Mouse (Mus musculus) mouse embryonic stem cell (cell line): ENCODE data around the gene Adm.

Experiments used
- in situ Hi-C, 2 experiments: fragments of 300-500 bp; cut with MboI; formaldehyde crosslinking; loops; 1 replicate in 1 of 2; 3 replicates in 1 of 2; pipeline ENCODE4 v1.14.3; 2019 to 2020; ENCODE audit warnings: low sequenced_read_pairs in 2 of 2, low pct_unique_long_range_greater_than_20kb in 1 of 2, mixed read lengths in 1 of 2; ENCODE audit not compliant: unreplicated experiment in 1 of 2

Gene Adm

DNA sequence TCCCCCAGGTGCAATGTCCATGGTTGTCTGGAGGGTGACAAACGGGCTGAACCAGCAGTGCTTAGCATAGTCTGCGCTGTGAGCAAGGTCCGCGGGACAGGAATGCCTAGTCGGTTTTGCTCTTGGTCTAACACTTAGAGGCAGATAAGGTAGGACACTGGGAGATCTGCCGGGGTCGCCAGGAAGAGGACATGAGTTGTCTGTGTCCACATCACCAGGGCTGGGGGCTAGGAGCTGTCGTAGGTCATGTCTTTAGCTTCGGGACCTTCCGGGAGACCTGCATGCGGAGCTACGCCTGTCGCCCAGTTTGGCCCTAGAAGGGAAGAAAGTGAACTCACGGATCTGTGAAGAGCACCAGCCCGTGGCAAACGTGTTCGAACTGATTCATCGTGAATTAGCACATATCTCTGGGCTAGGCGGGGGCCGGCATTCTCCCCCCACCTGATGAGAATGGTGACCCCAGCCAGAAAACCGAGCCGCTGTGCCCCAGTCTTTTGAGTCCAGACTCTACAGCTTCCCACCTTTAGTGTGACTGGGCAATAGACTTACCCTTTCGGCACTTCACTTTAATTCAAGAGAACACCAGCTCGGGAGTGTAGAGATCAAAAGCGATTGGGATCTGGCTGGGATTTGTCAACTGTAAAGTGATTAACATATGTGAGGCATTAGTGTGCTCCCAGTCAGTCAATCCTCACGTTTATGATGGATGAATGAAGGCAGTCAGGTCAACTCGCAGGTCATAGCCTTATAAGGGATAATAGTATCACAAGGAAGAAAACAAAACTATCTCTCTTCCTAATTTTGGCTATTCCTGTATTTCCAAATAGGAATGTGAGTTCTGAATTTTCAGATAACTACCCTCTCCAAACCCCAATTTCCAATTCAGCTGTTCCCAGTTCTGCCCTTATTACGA, 1.0 kb upstream of the Adm start:
- in situ Hi-C loops, result loop anchor here (5.0 to 25.0 kb wide), 3 partner anchors 332 to 464 kb away; no protein-coding TSS in a partner anchor

- in situ Hi-C loops, result loop anchor here (5.0 to 25.0 kb wide), 3 partner anchors 332 to 465 kb away; no protein-coding TSS in a partner anchor
Measured at GRCm38 (mm10) chr7:110627099-110627482, 370 bp upstream of the Adm start.

- in situ Hi-C loops, result loop anchor here (5.0 to 25.0 kb wide), 3 partner anchors 333 to 466 kb away; no protein-coding TSS in a partner anchor
Measured at GRCm38 (mm10) chr7:110628273-110628600, 776 bp downstream of the Adm start.

DNA sequence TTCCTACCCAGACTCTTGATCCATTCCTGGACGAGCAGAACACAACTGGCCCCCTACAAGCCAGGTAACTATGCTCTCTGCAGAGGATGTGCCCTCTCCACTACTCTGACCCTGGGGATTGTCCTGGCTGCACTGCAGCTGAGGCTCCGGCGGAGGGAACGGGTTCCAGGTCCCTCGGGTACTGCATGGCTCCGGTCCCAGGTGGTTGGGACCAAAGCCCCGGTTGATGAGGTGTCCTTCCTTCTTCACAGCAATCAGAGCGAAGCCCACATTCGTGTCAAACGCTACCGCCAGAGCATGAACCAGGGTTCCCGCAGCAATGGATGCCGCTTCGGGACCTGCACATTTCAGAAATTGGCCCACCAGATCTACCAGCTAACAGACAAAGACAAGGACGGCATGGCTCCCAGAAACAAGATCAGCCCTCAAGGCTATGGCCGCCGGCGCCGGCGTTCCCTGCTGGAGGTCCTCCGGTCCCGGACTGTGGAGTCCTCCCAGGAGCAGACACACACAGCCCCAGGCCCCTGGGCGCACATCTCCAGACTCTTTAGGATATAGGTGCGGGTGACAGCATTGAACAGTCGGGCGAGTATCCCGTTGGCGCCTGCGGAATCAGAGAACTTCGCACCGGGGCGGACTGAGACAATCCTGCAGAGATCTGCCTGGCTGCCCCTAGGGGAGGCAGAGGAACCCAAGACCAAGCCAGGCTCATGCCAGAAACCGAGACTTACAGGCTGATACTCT, 1.3 kb downstream of the Adm start:
- in situ Hi-C loops, result loop anchor here (5.0 to 25.0 kb wide), 3 partner anchors 334 to 466 kb away; no protein-coding TSS in a partner anchor

DNA sequence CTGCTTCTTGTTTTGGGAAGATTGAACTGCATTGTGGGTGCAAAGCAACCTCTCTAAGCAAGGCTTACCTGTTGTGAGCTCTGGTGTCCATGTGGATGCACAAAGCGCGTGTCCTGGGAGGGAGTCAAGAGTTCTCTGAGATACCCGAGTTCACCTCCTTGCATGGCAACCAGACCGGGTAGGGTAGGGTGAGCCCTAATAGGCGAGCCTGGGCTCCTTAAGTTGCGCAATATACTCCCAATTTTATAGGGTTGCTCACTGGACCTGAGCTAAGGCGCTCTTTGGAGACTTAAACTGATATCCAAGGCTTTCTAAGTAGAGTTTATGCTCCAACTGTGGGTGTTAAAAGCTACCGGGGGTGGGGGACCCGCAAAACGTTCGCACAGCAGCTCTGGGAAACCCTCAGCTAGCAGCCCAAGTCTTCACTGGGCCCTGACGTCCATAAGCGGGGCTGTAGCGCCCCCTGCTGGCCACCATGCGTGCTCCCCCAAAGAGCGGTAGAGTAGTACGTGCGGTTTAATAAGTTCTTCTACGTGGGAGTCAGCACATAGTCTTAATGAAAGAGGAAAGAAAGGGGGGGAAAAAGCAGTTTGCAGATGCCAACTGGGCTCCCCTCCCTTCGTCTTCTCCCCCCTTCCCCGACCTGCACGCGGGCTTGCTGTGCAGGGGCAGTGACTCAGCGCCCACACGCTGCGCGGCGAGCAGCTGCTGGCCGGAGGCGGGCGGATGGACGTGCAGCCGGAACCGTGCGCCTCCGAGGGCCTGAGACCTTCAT, 2.6 kb downstream of the Adm start:
- in situ Hi-C loops, result loop anchor here (5.0 to 25.0 kb wide), 3 partner anchors 335 to 468 kb away; no protein-coding TSS in a partner anchor

GRCm38 (mm10) chr7:110631136-110631888, 3.9 kb downstream of the Adm start:
- in situ Hi-C loops, result loop anchor here in 1 of 2 experiments (25.0 kb wide), 1 partner anchor 469 kb away; no protein-coding TSS in a partner anchor

DNA sequence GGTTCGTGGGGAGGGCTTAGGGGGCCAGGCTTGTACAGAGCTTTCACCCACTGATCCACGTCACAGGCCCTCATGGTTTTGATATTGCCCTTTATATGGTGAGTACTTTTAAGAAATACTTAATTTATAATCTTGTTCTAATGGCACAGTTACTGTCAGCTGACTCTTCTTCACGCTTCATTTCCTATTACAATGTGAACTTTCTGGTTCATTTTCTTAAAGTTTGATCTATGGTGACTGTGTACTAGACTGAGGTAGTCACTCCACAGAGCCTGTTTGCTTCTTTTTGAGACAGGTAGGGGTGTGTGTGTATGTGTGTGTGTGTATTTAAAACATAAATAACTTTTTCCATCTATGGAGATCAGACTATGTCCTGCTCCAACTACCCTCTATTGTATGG, 8.5 kb downstream of the Adm start:
- in situ Hi-C loops, result loop anchor here in 1 of 2 experiments (25.0 kb wide), 1 partner anchor 474 kb away; no protein-coding TSS in a partner anchor

- in situ Hi-C loops, result loop anchor here in 1 of 2 experiments (25.0 kb wide), 1 partner anchor 474 kb away; no protein-coding TSS in a partner anchor
Measured at GRCm38 (mm10) chr7:110636559-110636958, 9.1 kb downstream of the Adm start.

GRCm38 (mm10) chr7:110638305-110639110, 11.0 kb downstream of the Adm start:
- in situ Hi-C loops, result loop anchor here in 1 of 2 experiments (25.0 kb wide), 1 partner anchor 476 kb away; no protein-coding TSS in a partner anchor

- in situ Hi-C loops, result loop anchor here in 1 of 2 experiments (25.0 kb wide), 1 partner anchor 477 kb away; no protein-coding TSS in a partner anchor
Measured at GRCm38 (mm10) chr7:110639291-110639915, 11.9 kb downstream of the Adm start.

- in situ Hi-C loops, result loop anchor here in 1 of 2 experiments (25.0 kb wide), 1 partner anchor 478 kb away; no protein-coding TSS in a partner anchor
Measured at GRCm38 (mm10) chr7:110639958-110640357, 12.5 kb downstream of the Adm start.

GRCm38 (mm10) chr7:110645311-110645710, 17.9 kb downstream of the Adm start:
- in situ Hi-C loops, result loop anchor here in 1 of 2 experiments (25.0 kb wide), 1 partner anchor 483 kb away; no protein-coding TSS in a partner anchor

DNA sequence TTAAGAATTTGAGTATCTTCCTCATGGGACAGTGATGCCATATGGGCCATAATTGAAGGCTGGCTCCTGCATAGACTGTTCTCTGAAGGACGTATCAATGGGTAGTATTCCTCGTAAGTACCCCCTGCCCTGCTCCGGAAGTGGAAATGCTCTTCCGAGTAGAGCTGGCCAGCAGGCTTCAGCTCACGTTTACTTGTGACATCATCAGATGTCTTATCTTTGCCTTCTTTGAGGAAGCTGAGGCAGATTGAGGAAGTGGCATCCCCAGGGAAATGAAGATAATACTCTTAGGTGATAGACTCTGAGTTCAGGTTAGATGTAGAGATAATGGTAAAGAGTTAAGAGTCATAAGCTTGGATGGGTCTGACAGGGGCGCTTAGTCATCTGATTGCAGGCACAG, 18.4 kb downstream of the Adm start:
- in situ Hi-C loops, result loop anchor here in 1 of 2 experiments (25.0 kb wide), 1 partner anchor 484 kb away; no protein-coding TSS in a partner anchor

DNA sequence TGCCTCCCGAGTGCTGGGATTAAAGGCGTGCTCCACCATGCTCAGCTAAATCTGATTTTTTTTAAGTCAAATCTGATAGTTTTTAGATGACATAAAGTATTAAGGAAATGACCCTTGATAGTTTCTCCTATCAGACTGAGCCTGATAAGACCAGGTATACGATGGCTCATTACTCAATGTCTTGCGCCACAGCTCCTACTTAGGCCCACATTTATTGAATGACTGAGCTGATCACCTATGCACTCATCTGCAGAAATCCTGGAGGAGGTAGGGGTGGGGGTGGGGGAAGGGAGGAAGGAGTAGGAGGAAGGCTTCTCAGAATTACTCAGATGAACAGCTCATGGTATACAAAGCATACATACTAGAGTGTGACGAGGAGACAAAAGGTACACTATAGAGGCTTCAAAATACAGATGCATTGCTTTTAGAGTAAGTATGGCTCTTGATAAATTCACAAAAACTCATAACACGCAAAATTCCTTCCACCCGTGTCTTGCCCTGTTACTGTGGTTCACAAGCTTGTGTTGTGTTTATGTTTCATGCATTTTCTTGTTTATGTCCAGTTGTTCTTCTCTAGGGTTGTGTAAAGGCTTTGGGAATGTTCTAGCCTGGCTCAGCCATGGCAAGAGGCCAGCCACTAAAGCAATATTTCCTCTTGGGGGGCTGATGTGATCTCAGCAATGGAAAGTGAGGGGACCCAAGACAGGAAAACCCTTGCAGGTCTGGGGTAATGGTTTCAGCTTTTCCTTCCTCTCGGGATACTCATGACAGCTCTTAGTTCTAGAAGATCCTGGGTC, 19.3 kb downstream of the Adm start:
- in situ Hi-C loops, result loop anchor here in 1 of 2 experiments (25.0 kb wide), 1 partner anchor 485 kb away; no protein-coding TSS in a partner anchor
